Mouse (Mus musculus) bone marrow macrophage, adult 2 months (primary cell): ENCODE data around the gene Rere. TPM values are rescaled to one million over a fixed set of nuclear protein-coding genes. Genes with fewer than 3 reads are reported as not detected.

Source experiments
- H3K27ac ChIP-seq: 2 replicates; pipeline ENCODE4 v1.5.1; 2012; ENCODE audit warnings: low read depth, low read length; ENCODE audit not compliant: insufficient read depth
- H3K4me1 ChIP-seq: 2 replicates; pipeline ENCODE4 v1.6.1; 2012; ENCODE audit warnings: low read length; ENCODE audit not compliant: control insufficient read depth, insufficient read depth
- H3K4me3 ChIP-seq: 2 replicates; pipeline ENCODE4 v1.5.1; 2012; ENCODE audit warnings: mild to moderate bottlenecking, low read length, moderate library complexity; ENCODE audit not compliant: insufficient read depth
- CTCF ChIP-seq: IDR thresholded peaks from 2 replicates; pipeline ENCODE4 v1.5.1; 2012; ENCODE audit warnings: low read depth, mild to moderate bottlenecking, low read length, moderate library complexity
- POLR2A ChIP-seq: IDR thresholded peaks from 2 replicates; pipeline ENCODE4 v1.6.1; 2012; ENCODE audit warnings: mild to moderate bottlenecking, low read depth, low read length, borderline replicate concordance
- polyA plus RNA-seq: library from polyadenylated mRNA; stranded (reverse); fragments of >200 nt; gene quantifications from 2 replicates; pipeline ENCODE4 v1.2.4, GENCODE M21; 2012; ENCODE audit not compliant: missing spikeins, insufficient read depth, insufficient read length

Gene Rere
- polyA plus RNA-seq, 1 experiment: 90.2 TPM

DNA sequence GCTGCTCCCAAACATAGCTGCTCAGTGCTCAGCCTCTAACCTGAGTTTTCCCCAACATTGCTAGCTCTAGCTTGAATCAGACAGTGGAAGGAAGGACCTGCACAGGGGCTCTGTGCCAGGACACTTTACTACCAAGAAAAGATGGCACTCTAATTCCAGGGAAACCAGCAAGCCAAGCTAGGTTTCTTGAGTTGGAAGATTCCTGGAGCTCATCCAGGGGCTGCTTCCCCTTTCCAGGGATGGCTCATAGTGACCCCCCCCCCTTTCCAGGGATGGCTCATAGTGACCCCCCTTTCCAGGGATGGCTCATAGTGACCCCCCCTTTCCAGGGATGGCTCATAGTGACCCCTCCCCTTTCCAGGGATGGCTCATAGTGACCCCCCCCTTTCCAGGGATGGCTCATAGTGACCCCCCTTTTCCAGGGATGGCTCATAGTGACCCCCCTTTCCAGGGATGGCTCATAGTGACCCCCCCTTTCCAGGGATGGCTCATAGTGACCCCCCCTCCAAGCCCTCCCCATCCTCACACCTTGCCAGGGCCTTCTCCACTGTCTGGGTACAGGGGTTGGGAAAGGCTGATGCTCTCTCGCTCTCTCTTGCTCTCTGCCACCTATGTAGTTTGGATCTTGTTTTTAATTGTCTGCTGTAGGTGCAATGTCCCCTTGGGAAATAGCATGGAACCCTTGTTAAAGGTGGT is 322.1 kb downstream of the Rere start:
- Histone ChIP-seq H3K4me1 (peaks cover 50% of the 10 kb centered on the region), H3K4me3 (no peak overlapping the region), H3K27ac (no peak overlapping the region)
- TF ChIP-seq POLR2A (no peak), CTCF (no peak)

DNA sequence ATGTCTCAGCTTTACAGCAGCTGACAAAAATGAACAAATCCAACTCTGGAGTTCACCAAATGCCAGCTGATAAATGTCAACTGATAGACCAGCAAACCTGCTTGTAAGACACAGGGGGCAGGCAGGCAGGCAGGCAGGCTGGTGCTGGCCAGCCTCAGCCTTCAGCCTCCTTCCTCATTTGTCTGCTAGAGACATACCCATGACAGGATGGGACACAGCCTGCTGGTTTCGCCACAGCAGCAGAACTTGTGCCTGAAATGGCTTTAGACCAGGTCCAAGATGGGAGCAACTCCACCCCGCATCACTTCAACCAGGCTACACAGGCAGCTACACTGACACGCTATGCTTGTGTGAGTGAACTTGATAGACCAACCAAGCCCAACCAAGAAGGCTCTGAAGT is 324.4 kb downstream of the Rere start:
- Histone ChIP-seq H3K27ac (peak overlapping the region; percentile 40; the same call in 1 of the 2 replicates), H3K4me3 (no peak overlapping the region), H3K4me1 (peaks cover 46% of the 10 kb centered on the region)
- TF ChIP-seq CTCF: no peak
- no peak for TF ChIP-seq POLR2A

DNA sequence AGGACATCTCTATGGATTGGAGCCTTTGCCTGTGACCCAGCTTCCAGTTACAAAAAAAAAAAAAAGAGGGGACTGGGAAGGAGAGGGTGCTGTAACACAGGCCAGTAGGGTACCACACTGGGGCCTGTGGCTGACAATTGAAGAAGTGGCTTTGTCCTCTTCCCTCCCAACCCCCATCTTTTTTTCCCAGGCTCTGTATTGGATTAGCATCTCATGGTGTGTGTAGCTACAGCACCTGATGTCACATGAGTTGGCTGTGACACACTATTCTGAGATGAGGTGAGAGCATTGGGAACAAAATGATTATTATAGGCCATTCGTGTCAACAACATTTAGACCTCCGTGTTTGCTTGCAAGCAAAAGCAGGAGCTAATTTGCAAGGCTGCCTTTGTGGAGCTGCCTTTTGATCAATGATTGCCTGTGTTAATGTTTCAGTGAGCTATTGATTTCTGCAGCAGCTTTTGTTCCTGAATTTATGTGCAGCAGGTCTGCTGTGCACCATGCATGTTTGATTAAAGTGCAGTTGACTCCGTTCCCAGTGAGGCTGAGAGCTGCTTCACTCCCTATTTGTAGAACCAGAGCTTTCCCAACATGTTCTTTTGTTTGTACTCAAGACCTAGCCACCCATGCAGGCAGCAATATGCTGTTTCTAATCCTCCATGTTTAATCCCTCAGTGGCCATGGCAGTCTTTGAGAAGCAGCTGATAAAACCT is 325.2 kb downstream of the Rere start:
- TF ChIP-seq CTCF (no peak), POLR2A (no peak)
- 0 out of 2 replicates have a peak overlapping the region, but pooled peaks have one; percentile 22 for H3K27ac ChIP-seq
- no peak overlapping the region for H3K4me3 ChIP-seq
- H3K4me1 ChIP-seq: peaks cover 43% of the 10 kb centered on the region

DNA sequence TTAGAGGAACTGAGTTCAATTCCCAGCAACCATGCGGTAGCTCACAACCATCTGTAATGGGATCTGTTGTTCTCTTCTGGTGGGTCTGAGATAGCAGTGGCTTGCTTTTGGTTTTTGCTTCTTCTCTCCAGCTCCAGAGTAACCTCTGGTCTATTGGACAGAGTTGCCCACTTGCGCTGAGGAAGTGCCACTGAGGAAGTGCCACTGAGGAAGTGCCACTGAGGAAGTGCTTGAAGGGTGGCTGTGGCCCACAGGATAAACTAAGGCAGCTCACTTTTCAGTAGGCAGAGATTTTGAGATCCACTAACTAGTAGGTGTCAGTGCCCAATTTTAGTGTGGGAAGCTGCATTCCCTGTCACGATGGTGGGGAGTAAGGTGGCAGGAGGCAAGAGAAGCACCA is 327.2 kb downstream of the Rere start:
- Histone ChIP-seq H3K27ac (peak overlapping the region; percentile 24; the same call in 1 of the 2 replicates), H3K4me1 (peaks cover 33% of the 10 kb centered on the region), H3K4me3 (no peak overlapping the region)
- TF ChIP-seq CTCF (no peak), POLR2A (no peak)

DNA sequence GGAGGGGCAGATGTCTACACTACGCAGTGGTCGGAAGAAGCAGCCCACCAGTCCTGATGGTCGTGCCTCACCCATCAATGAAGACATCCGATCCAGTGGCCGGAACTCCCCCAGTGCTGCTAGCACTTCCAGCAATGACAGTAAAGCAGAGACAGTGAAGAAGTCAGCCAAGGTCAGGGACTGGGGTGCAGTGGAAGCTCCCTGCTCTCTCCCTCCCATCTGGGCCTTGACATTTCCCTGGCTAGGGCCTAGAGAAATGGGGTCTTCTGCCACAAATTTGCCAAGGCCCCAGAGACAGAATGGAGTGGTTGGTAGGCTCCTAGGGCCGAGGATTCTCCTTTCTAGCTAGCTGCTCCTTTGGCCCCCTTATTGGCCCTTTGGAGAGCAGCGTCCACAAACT is 332.3 kb downstream of the Rere start:
- Histone ChIP-seq H3K4me3 (no peak overlapping the region), H3K27ac (no peak overlapping the region), H3K4me1 (no peaks in the 10 kb centered on the region)
- TF ChIP-seq CTCF: no peak
- TF ChIP-seq POLR2A: no peak

DNA sequence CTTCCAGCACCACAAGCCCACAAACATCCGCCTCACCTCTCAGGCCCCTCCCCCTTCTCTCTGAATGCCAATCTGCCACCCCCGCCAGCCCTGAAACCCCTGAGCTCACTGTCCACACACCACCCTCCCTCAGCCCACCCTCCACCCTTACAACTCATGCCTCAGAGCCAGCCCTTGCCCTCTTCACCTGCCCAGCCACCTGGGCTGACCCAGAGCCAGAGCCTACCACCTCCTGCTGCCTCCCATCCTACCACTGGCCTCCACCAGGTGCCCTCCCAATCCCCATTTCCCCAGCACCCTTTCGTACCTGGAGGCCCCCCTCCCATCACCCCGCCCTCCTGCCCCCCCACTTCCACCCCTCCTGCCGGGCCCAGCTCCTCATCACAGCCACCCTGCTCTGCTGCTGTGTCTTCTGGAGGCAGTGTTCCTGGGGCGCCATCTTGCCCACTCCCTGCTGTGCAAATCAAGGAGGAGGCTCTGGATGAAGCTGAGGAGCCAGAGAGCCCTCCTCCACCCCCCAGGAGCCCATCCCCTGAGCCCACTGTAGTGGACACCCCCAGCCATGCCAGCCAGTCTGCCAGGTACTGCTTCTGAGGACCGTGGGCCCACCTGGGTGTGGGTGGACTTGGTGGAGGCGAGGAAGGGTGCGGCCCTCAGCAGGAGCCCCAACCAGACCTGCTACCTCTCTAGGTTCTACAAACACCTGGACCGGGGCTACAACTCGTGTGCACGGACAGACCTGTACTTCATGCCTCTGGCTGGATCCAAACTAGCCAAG is 334.0 kb downstream of the Rere start:
- H3K4me3 ChIP-seq: no peak overlapping the region
- H3K27ac ChIP-seq: no peak overlapping the region
- no peaks in the 10 kb centered on the region for H3K4me1 ChIP-seq
- TF ChIP-seq POLR2A (no peak), CTCF (no peak)

DNA sequence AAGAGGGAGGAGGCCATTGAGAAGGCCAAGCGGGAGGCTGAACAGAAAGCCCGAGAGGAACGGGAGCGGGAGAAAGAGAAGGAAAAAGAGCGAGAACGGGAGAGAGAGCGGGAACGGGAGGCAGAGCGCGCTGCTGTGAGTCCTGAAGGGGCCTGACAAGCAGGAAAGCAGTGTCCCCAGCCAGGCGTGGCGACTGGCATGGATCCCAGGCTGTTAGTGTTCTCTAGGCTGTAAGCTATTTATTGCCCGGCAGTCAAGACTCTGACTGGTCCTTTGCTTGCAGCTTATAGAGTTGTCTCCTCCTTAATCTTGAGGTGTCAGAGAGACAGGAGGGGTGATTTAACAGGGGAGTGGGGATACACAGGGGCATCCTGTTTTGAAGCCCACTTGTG is 334.6 kb downstream of the Rere start:
- TF ChIP-seq CTCF (no peak), POLR2A (no peak)
- Histone ChIP-seq H3K4me3 (no peak overlapping the region), H3K27ac (no peak overlapping the region), H3K4me1 (no peaks in the 10 kb centered on the region)

DNA sequence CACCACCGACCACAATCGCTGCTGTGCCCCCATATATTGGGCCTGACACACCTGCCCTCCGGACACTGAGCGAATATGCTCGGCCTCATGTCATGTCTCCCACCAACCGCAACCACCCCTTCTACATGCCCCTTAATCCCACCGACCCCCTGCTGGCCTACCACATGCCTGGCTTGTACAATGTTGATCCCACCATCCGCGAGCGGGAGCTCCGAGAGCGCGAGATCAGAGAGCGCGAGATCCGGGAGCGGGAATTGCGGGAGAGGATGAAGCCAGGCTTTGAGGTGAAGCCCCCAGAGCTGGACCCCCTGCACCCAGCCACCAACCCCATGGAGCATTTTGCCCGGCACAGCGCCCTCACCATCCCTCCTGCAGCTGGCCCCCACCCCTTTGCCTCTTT is 335.4 kb downstream of the Rere start:
- Histone ChIP-seq H3K4me1 (no peaks in the 10 kb centered on the region), H3K27ac (no peak overlapping the region), H3K4me3 (no peak overlapping the region)
- TF ChIP-seq CTCF (no peak), POLR2A (no peak)

DNA sequence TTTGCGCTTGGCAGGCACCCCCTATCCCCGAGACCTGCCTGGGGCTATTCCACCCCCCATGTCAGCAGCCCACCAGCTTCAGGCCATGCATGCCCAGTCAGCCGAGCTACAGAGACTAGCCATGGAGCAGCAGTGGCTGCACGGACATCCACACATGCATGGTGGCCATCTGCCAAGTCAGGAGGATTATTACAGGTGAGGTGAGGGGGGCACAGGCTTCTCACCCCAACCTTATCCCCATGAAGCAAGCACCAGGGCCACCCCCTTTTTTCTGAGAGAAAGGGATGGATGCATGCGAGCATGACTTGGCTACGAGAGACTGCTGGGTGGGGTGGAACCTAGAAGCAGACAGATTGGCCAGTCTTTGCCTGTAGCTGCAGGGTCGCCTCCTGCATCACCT is 337.6 kb downstream of the Rere start:
- TF ChIP-seq POLR2A (no peak), CTCF (no peak)
- Histone ChIP-seq H3K4me1 (no peaks in the 10 kb centered on the region), H3K4me3 (no peak overlapping the region), H3K27ac (no peak overlapping the region)

DNA sequence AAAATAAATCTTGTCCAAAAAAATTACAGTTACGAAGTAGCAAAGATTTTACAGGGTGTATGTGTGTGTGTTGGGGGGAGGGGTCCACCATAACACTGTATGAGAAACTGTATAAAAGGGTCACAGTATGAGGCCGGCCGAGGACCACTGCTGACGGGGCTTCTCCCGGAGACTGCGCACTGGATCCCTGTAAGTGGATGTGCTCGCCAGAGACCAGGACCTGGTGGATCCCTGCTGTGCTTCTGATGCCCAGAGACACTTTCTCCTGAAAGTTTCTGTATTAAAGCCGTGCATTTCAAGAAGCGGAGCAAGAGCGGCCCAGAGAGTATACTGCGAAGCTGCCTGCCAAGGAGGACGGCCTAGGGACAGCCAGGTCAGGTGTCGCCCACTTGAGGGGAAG is 341.2 kb downstream of the Rere start:
- Histone ChIP-seq H3K4me1 (no peaks in the 10 kb centered on the region), H3K27ac (no peak overlapping the region), H3K4me3 (no peak overlapping the region)
- TF ChIP-seq POLR2A (no peak), CTCF (no peak)
